Mouse (Mus musculus): Measurements from ENCODE around the gene Tgfbr3. TPM values are rescaled to one million over a fixed set of nuclear protein-coding genes. Genes with fewer than 3 reads are reported as not detected.

Tgfbr3 gene
- polyA plus RNA-seq, 1 experiment from 2014 or later: 7.2 TPM

- peaks cover 44% of the 10 kb centered on the region for H3K4me1 ChIP-seq
- H3K27me3 ChIP-seq (ENCODE audit: low read depth, poor library complexity, severe bottlenecking): peaks cover 9% of the 10 kb centered on the region
- no peak for DNase-seq (ENCODE audit: low spot score)
- H3K27ac ChIP-seq (replicated peaks): no peak overlapping the region
- H3K4me3 ChIP-seq: no peak overlapping the region
- H3K36me3 ChIP-seq: peaks cover 9% of the 10 kb centered on the region; the same call in 1 of the 2 replicates
- WGBS: 88% methylated on average over 5 of the region's 5 CpGs
- no peaks in the 10 kb centered on the region for H3K9me3 ChIP-seq (replicated peaks)
Observed at GRCm38 (mm10) chr5:107141375-107141774, 148.1 kb downstream of the Tgfbr3 start.

- Histone ChIP-seq H3K27me3 (ENCODE audit: low read depth, poor library complexity, severe bottlenecking) (peaks cover 2% of the 10 kb centered on the region; the same call in 1 of the 2 replicates), H3K4me1 (peaks cover 31% of the 10 kb centered on the region), H3K4me3 (no peak overlapping the region), H3K27ac (replicated peaks) (peak overlapping the region; percentile 33), H3K9me3 (replicated peaks) (no peaks in the 10 kb centered on the region), H3K36me3 (peaks cover 9% of the 10 kb centered on the region; the same call in 1 of the 2 replicates)
- DNase-seq (ENCODE audit: low spot score): no peak
- WGBS: 69% methylated on average over 11 of the region's 11 CpGs
Observed at GRCm38 (mm10) chr5:107139800-107140651, 149.4 kb downstream of the Tgfbr3 start.

GRCm38 (mm10) chr5:107133336-107133735, 156.1 kb downstream of the Tgfbr3 start:
- no peaks in the 10 kb centered on the region for H3K9me3 ChIP-seq (replicated peaks)
- no peak overlapping the region for H3K4me3 ChIP-seq
- peaks cover 10% of the 10 kb centered on the region for H3K4me1 ChIP-seq
- 95% methylated on average over 2 of the region's 2 CpGs for WGBS
- no peaks in the 10 kb centered on the region for H3K27me3 ChIP-seq (ENCODE audit: low read depth, poor library complexity, severe bottlenecking)
- no peak for DNase-seq (ENCODE audit: low spot score)
- H3K27ac ChIP-seq (replicated peaks): no peak overlapping the region
- peaks cover 9% of the 10 kb centered on the region; the same call in 1 of the 2 replicates for H3K36me3 ChIP-seq

GRCm38 (mm10) chr5:107132231-107132630, 157.2 kb downstream of the Tgfbr3 start:
- 78% methylated on average over 8 of the region's 8 CpGs for WGBS

GRCm38 (mm10) chr5:107129304-107129703, 160.1 kb downstream of the Tgfbr3 start:
- H3K9me3 ChIP-seq (replicated peaks): no peaks in the 10 kb centered on the region
- no peaks in the 10 kb centered on the region for H3K36me3 ChIP-seq
- H3K27ac ChIP-seq (replicated peaks): no peak overlapping the region
- peaks cover 24% of the 10 kb centered on the region for H3K4me1 ChIP-seq
- no peak overlapping the region for H3K4me3 ChIP-seq
- 53% methylated on average over 5 of the region's 5 CpGs for WGBS
- DNase-seq (ENCODE audit: low spot score): no peak
- no peaks in the 10 kb centered on the region for H3K27me3 ChIP-seq (ENCODE audit: low read depth, poor library complexity, severe bottlenecking)

More at GRCm38 (mm10) chr5:107132231-107132630, 157.2 kb downstream of the Tgfbr3 start:
- DNase-seq (ENCODE audit: low spot score): no peak
- H3K27ac ChIP-seq (replicated peaks): no peak overlapping the region
- peaks cover 6% of the 10 kb centered on the region; the same call in 1 of the 2 replicates for H3K36me3 ChIP-seq
- H3K4me1 ChIP-seq: peaks cover 10% of the 10 kb centered on the region
- H3K9me3 ChIP-seq (replicated peaks): no peaks in the 10 kb centered on the region
- H3K4me3 ChIP-seq: no peak overlapping the region
- no peaks in the 10 kb centered on the region for H3K27me3 ChIP-seq (ENCODE audit: low read depth, poor library complexity, severe bottlenecking)

- no peak for DNase-seq (ENCODE audit: low spot score)
- H3K36me3 ChIP-seq: no peaks in the 10 kb centered on the region
- no peaks in the 10 kb centered on the region for H3K27me3 ChIP-seq (ENCODE audit: low read depth, poor library complexity, severe bottlenecking)
- H3K4me1 ChIP-seq: peaks cover 32% of the 10 kb centered on the region
- no peaks in the 10 kb centered on the region for H3K9me3 ChIP-seq (replicated peaks)
- H3K27ac ChIP-seq (replicated peaks): no peak overlapping the region
- 86% methylated on average over 7 of the region's 7 CpGs for WGBS
- H3K4me3 ChIP-seq: no peak overlapping the region
Observed at GRCm38 (mm10) chr5:107126561-107126960, 162.9 kb downstream of the Tgfbr3 start.

- WGBS: 43% methylated on average over 6 of the region's 6 CpGs
- peaks cover 32% of the 10 kb centered on the region for H3K4me1 ChIP-seq
- DNase-seq (ENCODE audit: low spot score): no peak
- no peaks in the 10 kb centered on the region for H3K36me3 ChIP-seq
- no peak overlapping the region for H3K4me3 ChIP-seq
- no peaks in the 10 kb centered on the region for H3K9me3 ChIP-seq (replicated peaks)
- peak overlapping the region; percentile 58 for H3K27ac ChIP-seq (replicated peaks)
- no peaks in the 10 kb centered on the region for H3K27me3 ChIP-seq (ENCODE audit: low read depth, poor library complexity, severe bottlenecking)
Observed at GRCm38 (mm10) chr5:107125131-107125530, 164.3 kb downstream of the Tgfbr3 start.

GRCm38 (mm10) chr5:107124531-107124930, 164.9 kb downstream of the Tgfbr3 start:
- DNase-seq (ENCODE audit: low spot score): no peak
- Histone ChIP-seq H3K27me3 (ENCODE audit: low read depth, poor library complexity, severe bottlenecking) (no peaks in the 10 kb centered on the region), H3K27ac (replicated peaks) (peak overlapping the region; percentile 23; the same call in 1 of the 2 replicates), H3K9me3 (replicated peaks) (no peaks in the 10 kb centered on the region), H3K4me3 (no peak overlapping the region), H3K36me3 (no peaks in the 10 kb centered on the region), H3K4me1 (peaks cover 36% of the 10 kb centered on the region)
- WGBS: 82% methylated on average over 7 of the region's 7 CpGs

- Histone ChIP-seq H3K27me3 (ENCODE audit: low read depth, poor library complexity, severe bottlenecking) (no peaks in the 10 kb centered on the region), H3K4me3 (no peak overlapping the region), H3K4me1 (peaks cover 26% of the 10 kb centered on the region), H3K9me3 (replicated peaks) (no peaks in the 10 kb centered on the region), H3K36me3 (no peaks in the 10 kb centered on the region), H3K27ac (replicated peaks) (no peak overlapping the region)
- 85% methylated on average over 4 of the region's 4 CpGs for WGBS
- DNase-seq (ENCODE audit: low spot score): no peak
Observed at GRCm38 (mm10) chr5:107122622-107123021, 166.8 kb downstream of the Tgfbr3 start.

- Histone ChIP-seq H3K9me3 (replicated peaks) (no peaks in the 10 kb centered on the region), H3K36me3 (no peaks in the 10 kb centered on the region), H3K27ac (replicated peaks) (no peak overlapping the region), H3K27me3 (ENCODE audit: low read depth, poor library complexity, severe bottlenecking) (no peaks in the 10 kb centered on the region), H3K4me1 (peaks cover 26% of the 10 kb centered on the region), H3K4me3 (no peak overlapping the region)
- WGBS: 80% methylated on average over 10 of the region's 10 CpGs
- DNase-seq (ENCODE audit: low spot score): no peak
Observed at GRCm38 (mm10) chr5:107121086-107121485, 168.3 kb downstream of the Tgfbr3 start.

GRCm38 (mm10) chr5:107120624-107121023, 168.8 kb downstream of the Tgfbr3 start:
- Histone ChIP-seq H3K36me3 (no peaks in the 10 kb centered on the region), H3K4me1 (peaks cover 25% of the 10 kb centered on the region), H3K9me3 (replicated peaks) (no peaks in the 10 kb centered on the region), H3K4me3 (no peak overlapping the region), H3K27me3 (ENCODE audit: low read depth, poor library complexity, severe bottlenecking) (no peaks in the 10 kb centered on the region), H3K27ac (replicated peaks) (no peak overlapping the region)
- WGBS: 87% methylated on average over 3 of the region's 3 CpGs
- DNase-seq (ENCODE audit: low spot score): no peak

- Histone ChIP-seq H3K27ac (replicated peaks) (no peak overlapping the region), H3K9me3 (replicated peaks) (no peaks in the 10 kb centered on the region)
- no peak for DNase-seq (ENCODE audit: low spot score)
Observed at GRCm38 (mm10) chr5:107119896-107120295, 169.5 kb downstream of the Tgfbr3 start.

GRCm38 (mm10) chr5:107116821-107117220, 172.6 kb downstream of the Tgfbr3 start:
- 84% methylated on average over 3 of the region's 3 CpGs for WGBS
- no peaks in the 10 kb centered on the region for H3K9me3 ChIP-seq (replicated peaks)
- H3K27me3 ChIP-seq (ENCODE audit: low read depth, poor library complexity, severe bottlenecking): no peaks in the 10 kb centered on the region
- H3K4me3 ChIP-seq: no peak overlapping the region
- H3K36me3 ChIP-seq: no peaks in the 10 kb centered on the region
- H3K27ac ChIP-seq (replicated peaks): no peak overlapping the region
- DNase-seq (ENCODE audit: low spot score): no peak
- H3K4me1 ChIP-seq: peaks cover 9% of the 10 kb centered on the region

More at GRCm38 (mm10) chr5:107119896-107120295, 169.5 kb downstream of the Tgfbr3 start:
- no peaks in the 10 kb centered on the region for H3K36me3 ChIP-seq
- H3K4me3 ChIP-seq: no peak overlapping the region
- H3K4me1 ChIP-seq: peaks cover 18% of the 10 kb centered on the region
- 70% methylated on average over 6 of the region's 6 CpGs for WGBS
- H3K27me3 ChIP-seq (ENCODE audit: low read depth, poor library complexity, severe bottlenecking): no peaks in the 10 kb centered on the region
